Mouse (Mus musculus) cerebellum, postnatal 4 days (tissue): ENCODE measurements around the gene Mrpl20.
A peak's percentile ranks its signal among the peaks of the same experiment; 100 is the strongest.

Experiments
- DNase-seq, 2 experiments: peaks; one replicate each; pipeline ENCODE4 v3.0.0; 2022; ENCODE audit warnings: low spot score in 2 of 2, mixed read lengths in 1 of 2

Mrpl20 gene

DNA sequence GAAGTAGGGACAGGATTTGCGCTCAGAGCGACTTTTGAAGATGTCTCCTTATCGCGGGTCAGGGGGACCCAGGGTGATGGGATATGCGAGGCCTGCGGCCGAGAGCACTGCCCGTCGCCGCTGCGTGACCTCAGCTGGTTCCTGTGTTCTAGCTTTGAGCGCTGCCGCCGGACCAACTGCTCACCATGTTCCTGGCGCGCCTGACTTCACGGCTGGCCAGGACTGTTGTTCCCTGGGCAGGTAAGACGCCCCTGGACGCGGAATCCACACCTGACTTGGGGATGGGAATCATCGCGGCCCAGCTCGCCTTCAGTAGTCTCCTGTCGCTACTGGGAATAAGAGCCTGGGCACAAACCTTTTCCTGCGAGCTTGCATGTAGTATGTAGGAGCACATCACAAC, 29.2 kb downstream of the Mrpl20 start:
- DNase-seq: no peak

DNA sequence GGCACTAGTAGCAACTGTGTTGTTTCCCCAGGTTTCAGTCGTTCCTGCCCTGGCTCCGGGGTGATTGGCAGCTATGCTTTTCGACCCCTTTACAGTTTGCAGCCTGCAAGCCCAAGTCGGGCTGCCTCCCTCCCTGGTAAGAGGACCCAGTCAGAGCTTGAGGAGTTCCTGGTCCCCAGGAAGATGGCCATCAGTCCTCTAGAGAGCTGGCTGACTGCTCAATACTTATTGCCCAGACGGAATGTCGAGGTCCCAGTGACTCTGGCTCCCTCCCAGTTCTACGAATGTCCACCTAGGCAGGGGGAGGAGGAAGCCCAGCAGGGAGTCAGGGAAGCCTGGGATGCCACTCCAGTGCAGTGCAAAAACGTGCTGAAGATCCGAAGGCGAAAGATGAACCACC, 29.6 kb downstream of the Mrpl20 start:
- no peak for DNase-seq

DNA sequence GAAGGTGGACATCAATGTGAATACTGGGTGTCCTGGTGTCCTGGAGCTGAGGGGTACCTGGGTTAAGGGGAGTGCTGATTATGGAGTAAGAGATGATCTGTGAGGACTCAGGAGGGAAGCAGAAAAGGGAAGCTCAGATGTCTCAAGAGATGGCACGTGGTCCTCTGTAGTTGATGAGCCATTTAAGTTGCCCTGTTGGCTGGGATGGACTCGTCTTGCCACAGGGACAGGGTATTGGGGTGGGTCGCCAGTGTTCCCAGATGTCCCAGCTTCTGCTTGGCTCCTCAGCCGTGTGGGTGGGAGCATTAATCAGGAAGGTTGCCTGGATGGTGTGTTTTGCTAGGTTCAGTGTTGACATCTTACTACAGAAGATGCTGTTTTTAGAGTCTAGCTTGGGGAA, 30.6 kb downstream of the Mrpl20 start:
- DNase-seq: no peak

DNA sequence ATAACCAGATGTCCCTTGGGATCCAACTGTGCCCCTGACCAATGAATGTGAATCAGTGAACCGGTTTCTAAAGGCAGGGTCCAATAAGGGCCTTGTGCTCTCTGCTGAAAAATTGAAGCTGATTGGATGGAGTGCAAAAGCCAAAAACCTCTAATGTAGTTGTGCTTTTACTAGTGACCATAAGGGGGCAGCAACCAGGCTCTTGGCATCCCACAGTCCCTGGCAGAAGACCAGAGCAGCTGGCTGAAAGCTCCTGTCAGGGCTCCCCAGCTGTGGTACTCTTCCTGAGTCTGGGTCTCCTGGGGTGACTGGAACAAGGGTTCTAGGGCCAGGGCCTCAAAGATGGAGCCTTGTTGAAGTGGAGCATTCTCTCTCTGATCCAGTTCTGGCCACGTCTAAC, 31.2 kb downstream of the Mrpl20 start:
- peak in 1 of 2 experiments; percentile 69 for DNase-seq

DNA sequence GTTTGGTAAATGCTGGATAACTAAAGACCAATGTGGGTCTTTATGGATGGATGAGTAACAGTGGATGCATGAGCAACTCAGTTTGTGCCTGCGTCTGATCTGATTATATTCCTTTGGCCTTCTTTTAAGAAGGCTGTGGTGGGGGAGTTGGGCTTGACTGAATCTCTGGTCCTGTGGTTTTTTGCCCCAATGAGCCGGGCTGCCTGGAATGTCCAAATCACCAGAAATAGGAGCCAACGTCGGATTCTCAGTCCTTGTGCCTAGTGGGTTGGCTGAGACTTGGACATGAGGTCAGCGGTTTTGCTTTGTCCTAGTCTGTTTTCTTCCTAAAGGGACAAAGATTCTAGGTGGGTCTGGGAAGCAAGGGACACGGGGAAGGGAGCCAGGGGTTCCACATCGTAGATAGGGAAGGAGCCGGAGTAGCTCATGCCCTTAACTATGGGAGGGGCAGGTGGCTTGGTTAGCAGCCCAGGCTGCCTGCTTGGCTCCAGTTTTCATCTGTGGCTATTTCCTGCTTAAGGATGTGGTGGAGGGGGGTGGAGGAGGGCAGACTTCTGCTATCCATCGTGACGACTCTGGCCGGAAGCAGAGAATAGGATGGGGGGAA, 34.8 kb downstream of the Mrpl20 start:
- no peak for DNase-seq

DNA sequence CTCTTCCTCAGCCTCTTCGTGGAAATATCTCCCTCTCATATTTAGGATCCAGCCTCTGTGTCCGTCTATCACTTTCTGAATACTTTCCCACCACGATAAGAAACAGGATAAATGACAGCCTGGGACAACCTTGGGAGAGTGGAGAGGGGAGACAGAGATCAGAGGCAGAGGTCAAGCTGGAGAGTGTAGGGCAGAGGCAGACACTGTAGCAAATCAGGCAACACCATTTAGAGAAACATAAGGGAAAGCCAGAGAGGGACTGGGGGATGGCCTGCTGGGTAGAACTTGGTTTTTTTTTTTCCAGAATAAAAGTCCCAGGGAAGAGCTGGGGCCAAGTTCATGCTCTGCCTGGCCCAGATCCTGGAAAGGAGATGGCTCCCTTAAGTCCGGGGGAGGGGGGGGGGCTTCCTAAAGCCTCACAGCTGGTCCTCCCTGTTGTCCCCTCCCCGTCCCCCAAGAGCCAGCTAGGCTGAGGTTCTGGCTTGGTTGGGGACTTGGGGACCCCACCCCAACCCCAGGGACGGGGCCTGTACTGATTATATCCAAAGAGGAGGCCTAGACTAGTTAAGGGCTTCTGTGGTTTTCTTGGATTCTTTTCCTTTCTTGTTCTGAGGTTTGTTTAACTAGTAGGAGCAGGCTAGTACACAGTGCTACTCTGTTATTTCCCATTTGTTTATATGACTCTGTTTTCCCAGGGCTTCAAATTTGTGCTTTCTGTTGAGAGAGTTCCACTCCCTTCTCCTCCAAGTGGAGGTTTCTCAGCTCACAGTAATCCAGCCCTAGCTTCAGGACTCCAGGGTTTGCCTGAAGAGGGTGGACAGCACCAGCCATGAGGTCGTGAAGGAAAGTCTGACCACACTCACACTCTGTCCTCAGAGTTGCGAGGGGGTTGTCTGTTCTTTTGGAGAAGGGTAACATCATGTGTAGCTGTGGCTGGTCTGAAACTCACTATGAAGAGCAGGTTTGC, 35.8 kb downstream of the Mrpl20 start:
- no peak for DNase-seq

DNA sequence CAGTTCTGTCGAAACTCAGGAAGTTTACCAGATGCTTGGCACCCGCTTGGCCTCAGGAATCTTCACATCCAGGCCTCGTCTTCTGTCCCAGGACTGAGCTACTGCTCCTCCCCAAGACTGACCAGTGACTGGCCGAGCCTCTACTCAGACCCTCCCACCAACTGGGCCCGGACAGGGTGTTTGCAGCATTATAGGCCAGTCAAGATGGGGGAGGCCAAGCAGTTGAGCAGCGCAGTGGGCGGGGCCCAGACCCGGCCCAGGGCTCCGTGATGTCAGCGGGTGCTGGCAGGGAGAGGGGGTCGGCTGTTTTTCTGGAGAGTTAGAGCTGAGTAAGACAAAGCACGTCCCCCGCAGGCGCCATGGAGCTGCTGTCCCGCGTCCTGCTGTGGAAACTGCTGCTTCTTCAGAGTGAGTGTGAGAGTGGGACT, 36.8 kb downstream of the Mrpl20 start, which contains the start of gene Mxra8:
TSS of gene Mxra8 (plus strand) at position 198 of the 428 bp plus-strand sequence.
- peak in 1 of 2 experiments; percentile 46 for DNase-seq

DNA sequence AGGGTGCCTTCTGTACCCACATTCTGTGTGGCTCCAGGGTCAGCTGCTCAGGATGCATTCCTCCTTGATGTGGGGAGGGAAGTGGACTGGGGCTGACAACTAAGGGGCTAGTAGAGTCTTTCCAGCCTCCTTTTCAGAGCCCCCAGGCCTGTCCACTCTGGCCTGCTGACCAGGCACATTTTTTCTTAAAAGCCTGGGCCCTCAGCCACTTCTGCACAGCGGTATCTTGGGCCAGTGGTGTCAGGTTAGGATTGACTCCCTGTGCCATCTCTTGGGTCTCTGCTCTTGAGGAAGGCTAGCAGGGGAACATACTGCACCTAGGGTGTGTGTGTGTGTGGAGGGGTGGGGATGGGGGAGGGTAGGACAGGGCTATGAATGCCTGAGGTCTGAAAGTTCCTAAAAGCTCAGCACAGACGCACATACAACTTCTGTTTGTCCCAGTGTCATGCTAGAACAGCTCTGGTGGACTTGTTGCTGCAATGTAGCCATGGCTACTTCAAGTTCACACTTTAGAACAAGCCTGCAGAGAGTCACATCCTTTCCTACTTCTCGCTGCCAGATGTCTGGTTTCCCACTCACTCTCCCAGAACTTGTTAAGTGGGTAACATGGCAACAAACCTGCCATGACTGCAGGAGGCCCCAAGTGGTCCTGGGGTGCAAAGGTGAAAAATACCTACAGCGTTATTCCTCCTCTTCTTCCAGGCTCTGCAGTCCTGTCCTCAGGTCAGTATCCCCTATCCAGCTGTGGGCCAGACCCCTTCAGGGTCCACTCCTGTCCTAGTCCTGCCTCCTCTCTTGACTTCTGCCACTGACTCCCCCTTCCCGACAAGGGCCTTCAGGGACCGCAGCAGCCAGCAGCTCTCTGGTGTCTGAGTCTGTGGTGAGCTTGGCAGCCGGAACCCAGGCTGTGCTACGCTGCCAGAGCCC, 37.7 kb downstream of the Mrpl20 start:
- no peak for DNase-seq

DNA sequence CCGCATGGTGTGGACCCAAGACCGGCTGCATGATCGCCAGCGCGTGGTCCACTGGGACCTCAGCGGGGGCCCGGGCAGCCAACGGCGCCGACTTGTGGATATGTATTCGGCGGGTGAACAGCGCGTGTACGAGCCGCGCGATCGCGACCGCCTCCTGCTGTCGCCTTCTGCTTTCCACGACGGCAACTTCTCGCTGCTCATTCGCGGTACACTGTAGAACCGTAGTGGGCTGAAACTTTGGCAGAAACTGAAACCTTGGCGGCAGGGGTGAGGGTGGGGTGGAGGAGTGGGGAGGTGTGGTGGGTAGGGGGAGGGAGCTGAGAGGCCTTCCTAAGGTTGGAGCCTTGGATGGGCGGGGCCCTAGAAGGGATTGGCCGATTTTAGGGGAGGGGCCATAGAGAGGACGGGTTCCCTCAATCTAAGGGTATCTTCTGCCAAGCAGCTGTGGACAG, 38.4 kb downstream of the Mrpl20 start:
- peak in 1 of 2 experiments; percentile 34 for DNase-seq

DNA sequence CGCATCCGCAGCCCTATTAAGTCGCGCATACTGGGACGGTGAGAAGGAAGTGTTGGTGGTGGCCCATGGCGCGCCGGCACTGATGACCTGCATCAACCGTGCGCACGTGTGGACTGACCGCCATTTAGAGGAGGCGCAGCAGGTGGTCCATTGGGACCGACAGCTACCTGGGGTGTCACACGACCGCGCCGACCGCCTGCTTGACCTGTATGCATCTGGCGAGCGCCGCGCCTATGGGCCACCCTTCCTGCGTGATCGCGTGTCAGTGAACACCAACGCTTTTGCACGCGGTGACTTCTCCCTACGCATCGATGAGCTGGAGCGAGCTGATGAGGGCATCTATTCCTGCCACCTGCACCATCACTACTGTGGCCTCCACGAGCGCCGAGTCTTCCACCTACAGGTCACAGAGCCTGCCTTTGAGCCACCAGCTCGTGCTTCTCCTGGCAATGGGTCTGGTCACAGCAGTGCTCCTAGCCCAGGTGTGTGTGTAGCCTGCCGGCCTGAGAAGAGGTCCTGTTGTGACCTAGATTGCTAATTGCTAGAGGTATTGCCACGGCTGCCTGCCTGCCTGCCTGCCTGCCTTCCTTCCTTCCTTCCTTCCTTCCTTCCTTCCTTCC, 39.1 kb downstream of the Mrpl20 start:
- DNase-seq: no peak

DNA sequence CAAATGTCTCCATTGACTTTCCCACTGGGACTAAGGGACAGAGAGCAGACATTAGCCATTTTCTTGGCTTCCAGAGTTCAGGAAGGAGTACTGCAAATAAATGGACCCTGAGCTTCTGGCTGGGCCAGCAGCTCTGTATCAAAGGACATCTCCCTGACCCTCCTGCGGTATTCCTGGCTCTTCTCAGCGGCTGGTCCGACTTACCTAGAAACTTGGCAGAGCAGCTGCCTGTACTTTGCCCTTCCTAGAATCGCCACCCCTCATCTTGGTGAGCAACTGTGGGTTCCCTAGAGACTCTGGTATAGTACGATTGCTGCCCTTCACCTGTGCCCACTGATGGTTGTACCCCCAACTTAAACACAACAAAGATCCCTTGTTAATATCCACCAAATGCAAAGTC, 40.6 kb downstream of the Mrpl20 start:
- DNase-seq: no peak

DNA sequence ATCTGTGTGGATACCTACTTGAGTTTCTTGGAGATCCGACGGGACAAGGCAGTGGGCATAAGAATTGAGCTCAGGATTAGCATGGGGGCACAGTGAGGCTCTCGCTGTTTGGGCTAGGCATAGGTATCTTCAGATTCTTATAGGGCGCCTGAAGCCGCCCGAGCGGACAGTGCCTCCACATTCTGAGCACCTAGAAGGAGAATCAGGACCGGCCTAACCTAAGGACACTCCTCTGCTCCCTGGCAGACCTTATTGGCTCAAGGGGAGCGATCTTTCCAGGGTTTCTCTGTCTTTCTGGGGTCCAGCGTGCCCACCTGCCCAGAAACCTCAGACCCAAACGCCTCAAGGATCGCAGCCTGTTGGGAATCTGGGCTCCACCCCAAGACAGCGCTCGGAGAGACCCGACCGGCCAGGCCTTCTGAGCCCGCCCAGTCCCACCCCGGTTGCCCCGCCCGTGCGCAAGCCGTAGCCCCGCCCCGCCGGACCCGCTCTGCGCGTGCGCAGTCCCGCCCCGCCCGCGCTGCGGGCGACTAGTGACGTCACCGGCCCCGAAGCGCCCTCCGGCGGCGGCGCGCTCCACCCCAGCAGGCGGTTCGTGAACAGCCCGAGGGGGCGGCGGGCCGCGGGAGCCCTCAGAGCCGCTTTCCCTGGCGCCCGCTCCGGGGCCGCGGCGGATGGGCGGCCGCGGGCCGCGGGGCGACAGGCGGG, 44.3 kb downstream of the Mrpl20 start, which contains the start of gene Dvl1:
TSS of gene Dvl1 (plus strand) at position 532 of the 708 bp plus-strand sequence.
- DNase-seq: peak; percentile 97 to 98

DNA sequence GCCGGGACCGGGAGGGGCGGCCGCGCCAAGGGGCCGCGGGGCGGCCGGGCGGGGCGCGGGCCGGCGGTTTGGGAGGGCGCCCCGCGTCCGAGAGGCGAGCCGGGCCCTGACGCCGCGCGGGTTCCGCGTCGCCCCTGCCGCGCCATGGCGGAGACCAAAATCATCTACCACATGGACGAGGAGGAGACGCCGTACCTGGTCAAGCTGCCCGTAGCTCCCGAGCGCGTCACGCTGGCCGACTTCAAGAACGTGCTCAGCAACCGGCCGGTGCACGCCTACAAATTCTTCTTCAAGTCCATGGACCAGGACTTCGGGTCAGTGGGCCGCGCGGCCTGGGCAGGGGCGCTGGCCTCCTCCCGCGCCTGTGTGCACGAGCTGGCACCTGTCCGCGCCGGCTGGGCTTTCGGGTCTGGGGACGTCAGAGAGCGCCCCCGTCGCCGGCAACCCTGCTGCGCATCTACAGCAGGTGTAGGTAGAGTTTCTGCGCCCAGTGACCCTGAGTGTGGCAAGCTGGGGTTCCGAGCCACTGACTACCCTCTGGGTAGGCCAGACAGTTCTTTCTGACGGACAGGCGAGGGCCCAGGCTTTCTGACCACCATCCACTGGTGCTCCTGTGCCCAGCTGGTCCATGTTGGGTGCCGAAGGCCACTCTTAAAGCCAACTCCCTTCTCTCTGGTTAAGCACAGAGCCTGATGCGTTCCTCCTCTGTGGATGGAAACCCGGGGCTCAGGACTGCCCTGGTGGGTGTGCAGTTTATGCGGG, 45.1 kb downstream of the Mrpl20 start:
- peak in 1 of 2 experiments; percentile 37 for DNase-seq

DNA sequence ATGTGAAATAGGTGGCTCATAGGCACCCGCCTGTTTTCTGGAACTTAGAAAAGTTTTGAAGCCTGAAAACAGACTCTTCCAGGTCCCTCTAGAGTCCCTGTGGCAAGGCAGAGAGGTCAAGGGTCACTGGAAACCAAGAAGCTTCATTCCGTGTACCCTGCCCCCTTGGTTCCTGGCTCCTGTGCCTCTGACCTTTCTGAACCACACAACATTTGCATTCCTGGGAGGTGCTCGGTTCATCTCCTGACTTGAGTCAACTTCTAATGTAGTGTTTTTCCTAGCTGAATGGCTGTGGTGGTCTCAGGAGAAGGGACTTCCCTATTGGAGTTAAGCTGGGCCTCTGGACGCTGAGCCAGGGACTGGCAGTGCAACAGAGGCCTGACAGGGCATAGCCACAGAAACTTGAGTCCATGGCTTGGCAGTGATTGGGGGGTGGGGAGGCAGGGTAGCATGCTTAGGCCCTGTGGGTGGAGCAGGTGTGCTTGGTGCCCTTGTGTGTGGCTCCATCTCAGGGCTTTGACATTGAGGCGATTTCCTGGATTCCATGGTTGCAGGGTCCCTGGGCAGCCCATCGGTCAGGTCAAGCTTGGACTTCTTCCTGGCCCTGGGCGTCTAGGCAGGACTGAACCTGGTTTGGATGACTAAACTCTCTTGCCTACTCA, 45.9 kb downstream of the Mrpl20 start:
- DNase-seq: no peak

DNA sequence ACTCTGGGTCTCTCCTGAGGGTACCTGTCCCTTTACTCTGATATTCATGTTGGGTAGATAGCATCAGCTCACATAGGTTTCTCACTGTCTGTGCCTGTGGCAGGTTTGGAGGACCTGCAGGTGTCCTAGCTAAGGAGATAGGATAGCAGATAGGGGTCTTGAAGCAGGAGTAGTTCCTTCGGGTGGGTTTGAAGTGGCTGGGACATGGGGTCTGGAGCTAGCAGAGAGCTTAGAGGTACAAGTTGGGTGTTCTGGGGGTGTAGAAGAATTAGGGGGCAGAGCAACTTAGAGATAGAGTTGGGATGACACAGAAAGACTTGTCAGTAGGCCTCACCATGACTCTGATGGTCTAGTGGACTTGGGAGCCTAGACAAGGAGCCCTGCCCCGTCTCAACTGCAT, 46.7 kb downstream of the Mrpl20 start:
- no peak for DNase-seq

DNA sequence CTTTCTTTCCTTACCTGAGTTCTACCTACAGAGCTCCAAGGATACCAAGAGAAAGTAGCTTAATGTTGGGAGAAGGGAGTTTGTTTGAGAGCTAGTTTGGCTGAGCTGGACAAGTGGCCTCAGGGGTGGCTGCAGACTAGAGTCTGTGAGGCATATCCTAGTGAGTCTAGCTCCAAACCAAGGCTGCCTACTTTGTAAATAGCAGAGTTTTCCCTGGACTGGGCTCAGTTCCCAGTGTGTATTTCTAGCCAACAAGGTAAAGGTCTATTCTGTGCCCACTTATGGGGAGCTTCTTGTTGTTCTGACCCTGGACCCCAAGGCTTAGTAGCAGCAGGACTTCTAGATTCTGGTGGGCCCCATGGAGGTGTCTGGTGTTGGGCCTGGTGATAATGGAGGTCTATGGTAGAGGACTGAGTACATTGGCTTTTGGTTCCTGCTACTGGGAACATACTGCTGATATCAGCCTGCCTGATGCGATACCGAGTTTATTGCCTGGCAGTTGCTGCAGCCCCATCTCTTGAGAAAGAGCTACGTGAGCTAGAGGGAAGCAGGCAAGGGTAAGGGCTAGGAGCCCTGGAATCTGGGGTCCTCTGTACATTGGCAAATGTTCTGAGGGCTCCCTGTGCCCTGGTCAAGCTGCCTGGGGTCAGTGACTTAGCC, 47.2 kb downstream of the Mrpl20 start:
- DNase-seq: no peak

DNA sequence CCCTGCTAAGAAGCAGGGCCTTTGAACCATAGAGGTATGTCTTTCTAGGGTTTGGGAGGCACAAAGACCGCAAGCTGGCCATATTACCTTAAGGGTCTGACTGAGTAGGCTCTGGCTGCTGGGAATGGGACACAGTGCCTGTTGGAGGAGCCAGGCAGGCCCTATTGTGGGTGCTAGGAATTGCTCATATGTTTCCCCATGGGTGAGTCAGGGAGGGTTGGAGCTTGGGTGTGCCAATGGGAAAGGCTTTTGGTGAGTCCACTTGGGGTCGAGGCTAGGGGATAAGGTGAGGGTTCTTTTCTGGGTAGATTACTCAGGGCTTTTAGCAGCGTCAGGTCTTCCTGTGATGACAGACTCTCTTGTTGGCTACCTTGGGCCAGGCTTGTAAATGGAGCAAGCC, 48.7 kb downstream of the Mrpl20 start:
- no peak for DNase-seq

DNA sequence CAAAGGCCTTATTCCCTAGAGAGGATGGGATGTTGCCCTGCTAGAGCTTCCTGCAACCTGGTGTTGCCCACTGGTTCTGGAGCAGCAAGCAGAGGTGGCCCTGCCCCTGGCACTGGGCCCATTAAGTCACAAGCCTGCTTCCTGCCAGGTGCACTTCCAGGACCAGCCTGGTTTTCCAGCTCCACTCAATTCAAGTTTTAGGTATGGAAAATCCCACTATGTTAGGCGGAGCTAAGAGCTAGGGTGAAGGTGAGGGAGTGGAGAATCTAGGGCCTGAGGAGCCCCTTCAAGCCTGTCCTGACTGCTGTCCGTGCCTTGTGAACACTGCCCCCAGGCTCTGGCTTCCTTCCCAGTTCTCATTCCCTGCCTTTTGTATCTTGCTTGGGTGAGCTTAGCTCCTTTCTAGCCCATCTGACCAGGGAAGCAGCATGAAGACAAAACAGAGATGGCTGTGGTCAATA, 49.3 kb downstream of the Mrpl20 start:
- DNase-seq: no peak

DNA sequence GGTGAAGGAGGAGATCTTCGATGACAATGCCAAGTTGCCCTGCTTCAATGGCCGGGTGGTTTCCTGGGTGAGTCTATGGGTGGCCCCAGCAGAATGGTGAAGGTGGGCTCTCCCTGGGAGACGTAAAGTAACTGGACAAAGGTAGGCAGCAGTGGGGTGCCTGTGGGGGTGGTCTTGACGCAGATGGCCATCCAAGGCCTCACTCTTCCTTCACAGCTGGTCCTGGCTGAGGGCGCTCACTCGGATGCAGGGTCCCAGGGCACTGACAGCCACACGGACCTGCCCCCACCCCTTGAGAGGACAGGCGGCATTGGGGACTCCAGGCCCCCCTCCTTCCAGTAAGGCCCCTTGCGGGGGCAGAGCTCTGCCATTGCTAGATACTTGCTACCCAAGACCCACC, 50.7 kb downstream of the Mrpl20 start:
- DNase-seq: no peak
